8 mouse cellular contexts compared by ENCODE assay signal in genomic region chr4:150871392-150872138, GRCm38 (mm10). TPM values are rescaled to one million over a fixed set of nuclear protein-coding genes. Genes with fewer than 3 reads are reported as not detected.
DNase-seq lines count a peak whose midpoint lies in the region; ATAC-seq lines count a peak whose summit lies in the region.

No protein-coding gene starts in this region.

- H3K9ac ChIP-seq in embryonic facial prominence, embryonic 15.5 days = no peak overlapping the region

- DNase-seq in 3T3-L1 (ENCODE audit: low read depth, low spot score) (peak; percentile 93), MN1 (ENCODE audit: low spot score) (peak; percentile 61)
- DNase-seq in heart, postnatal 4 days = peak; percentile 32
- peak; percentile 42 to 50 for DNase-seq in layer of hippocampus, postnatal 36 days
- DNase-seq in neural tube, embryonic 10.5 days (ENCODE audit: extremely low spot score, low spot score) = peak; percentile 29
- no peak for DNase-seq in thymus, postnatal 0 days (ENCODE audit: low spot score)
- no peak for DNase-seq in left cerebral cortex, adult 11 months (ENCODE audit: low spot score)

- peak overlapping the region; percentile 9; the same call in 1 of the 2 replicates for H3K4me2 ChIP-seq in embryonic facial prominence, embryonic 15.5 days (replicated peaks)

- peak; percentile 64 for ATAC-seq in embryonic facial prominence, embryonic 15.5 days (ENCODE audit: insufficient number of reproducible peaks, low FRiP score, low TSS enrichment, low read depth)

- no peak overlapping the region for H3K4me3 ChIP-seq in embryonic facial prominence, embryonic 15.5 days (replicated peaks)

- no peaks in the 10 kb centered on the region for H3K9me3 ChIP-seq in embryonic facial prominence, embryonic 15.5 days (replicated peaks)

- peaks cover 38% of the 10 kb centered on the region for H3K4me1 ChIP-seq in embryonic facial prominence, embryonic 15.5 days

- peaks cover 18% of the 10 kb centered on the region for H3K36me3 ChIP-seq in embryonic facial prominence, embryonic 15.5 days

- H3K27ac ChIP-seq in embryonic facial prominence, embryonic 15.5 days (replicated peaks) = peak overlapping the region; percentile 89

- H3K27me3 ChIP-seq in embryonic facial prominence, embryonic 15.5 days = no peaks in the 10 kb centered on the region

- 16% methylated on average over 10 of the region's 10 CpGs for WGBS in embryonic facial prominence, embryonic 15.5 days

RNA-seq across cellular contexts. Expression of gene Errfi1, which starts 17.8 kb away (rescaled TPM):
- polyA plus RNA-seq in embryonic facial prominence, embryonic 15.5 days (2015; fragmentation: Nextera tagmentation; extraction: Ambion mirVana) = 32.1 and 32.8 TPM in 2 replicates
- 10 to 100 TPM; 18.6 to 20.4 TPM for total RNA-seq in heart, postnatal 4 days (2021)
- total RNA-seq in layer of hippocampus, postnatal 36 days (2021) = 10 to 100 TPM; 50.2 to 56.3 TPM
- 15.7 and 16.7 TPM in 2 replicates for polyA plus RNA-seq in thymus, postnatal 0 days (2015; fragmentation: Nextera tagmentation; extraction: Ambion mirVana)

RNA-seq across cellular contexts. Expression of gene Park7, which starts 42.7 kb away (rescaled TPM):
- 374 TPM in 2 replicates for polyA plus RNA-seq in embryonic facial prominence, embryonic 15.5 days (2015; fragmentation: Nextera tagmentation; extraction: Ambion mirVana)
- 100 to 1,000 TPM; 187 to 190 TPM for total RNA-seq in heart, postnatal 4 days (2021)
- total RNA-seq in layer of hippocampus, postnatal 36 days (2021) = 100 to 1,000 TPM; 220 to 235 TPM
- 509 and 526 TPM in 2 replicates for polyA plus RNA-seq in thymus, postnatal 0 days (2015; fragmentation: Nextera tagmentation; extraction: Ambion mirVana)

RNA-seq across cellular contexts. Expression of gene Tnfrsf9, which starts 42.8 kb away (rescaled TPM):
- polyA plus RNA-seq in embryonic facial prominence, embryonic 15.5 days (2015; fragmentation: Nextera tagmentation; extraction: Ambion mirVana) = 1.0 and 1.3 TPM in 2 replicates
- total RNA-seq in heart, postnatal 4 days (2021) = under 1 TPM in 1 of 2 experiments, not detected in 1; 0.25 TPM
- under 1 TPM; 0.61 to 1.00 TPM for total RNA-seq in layer of hippocampus, postnatal 36 days (2021)
- 8.5 and 9.6 TPM in 2 replicates for polyA plus RNA-seq in thymus, postnatal 0 days (2015; fragmentation: Nextera tagmentation; extraction: Ambion mirVana)

Comparison
In these comparisons a context has a peak if more than half of its experiments do, and no peak if none do; other contexts are left out.
1. DNase-seq: peak in 3T3-L1 (single experiment), MN1 (single experiment), heart, postnatal 4 days (single experiment), layer of hippocampus, postnatal 36 days (2 of 2) and neural tube, embryonic 10.5 days (single experiment); none in thymus, postnatal 0 days (single experiment) and left cerebral cortex, adult 11 months (single experiment).